In genomic region chr1:59391736-59392135, GRCm38 (mm10) we compare ENCODE assay signal across 17 mouse cellular contexts.
DNase-seq lines count a peak whose midpoint lies in the region; ATAC-seq and TF ChIP-seq lines count a peak whose summit lies in the region.
"Had no signal": no experiment of that assay in that cellular context is flagged by ENCODE, and none has a peak within 500 bp of the region (broad histone marks: within the 10 kb centered on the region; RNA-seq: fewer than 3 reads in every experiment).

No protein-coding gene starts in this region.

- no peaks in the 10 kb centered on the region for H3K9me3 ChIP-seq in heart, postnatal 0 days (replicated peaks; ENCODE audit: control insufficient read depth, low read length)
- no peaks in the 10 kb centered on the region for H3K9me3 ChIP-seq in midbrain, embryonic 14.5 days (ENCODE audit: control insufficient read depth, low read length)
- no peaks in the 10 kb centered on the region for H3K9me3 ChIP-seq in embryonic facial prominence, embryonic 10.5 days
- H3K9me3 ChIP-seq: hindbrain, embryonic 15.5 days; limb, embryonic 15.5 days; midbrain, embryonic 13.5 days had no signal

- no peak overlapping the region for H3K4me2 ChIP-seq in heart, postnatal 0 days (ENCODE audit: low read depth, low read length)
- no peak overlapping the region for H3K4me2 ChIP-seq in midbrain, embryonic 14.5 days (ENCODE audit: low read length)
- H3K4me2 ChIP-seq: hindbrain, embryonic 15.5 days; limb, embryonic 15.5 days; midbrain, embryonic 13.5 days had no signal

- intact Hi-C loops in heart, postnatal 25 days (cut with DNase I) = no loop called here

- TF ChIP-seq EP300 in heart, postnatal 0 days (IDR thresholded peaks at IDR 0.05; ENCODE audit: low read depth) = no peak

- H3K9ac ChIP-seq in heart, postnatal 0 days (replicated peaks; ENCODE audit: low read depth, low read length) = no peak overlapping the region
- no peak overlapping the region for H3K9ac ChIP-seq in midbrain, embryonic 14.5 days (replicated peaks; ENCODE audit: low read length)
- H3K9ac ChIP-seq: hindbrain, embryonic 15.5 days; limb, embryonic 15.5 days; midbrain, embryonic 13.5 days had no signal

- DNase-seq in heart, adult 11 months = peak; percentile 93
- DNase-seq in heart, postnatal 25 days (ENCODE audit: low spot score) = no peak
- DNase-seq in ovary, postnatal 36 days (ENCODE audit: low spot score) = peak; percentile 12
- DNase-seq in ovary, postnatal 14 days (ENCODE audit: low spot score) = no peak
- DNase-seq in heart, postnatal 0 days (ENCODE audit: low spot score) = peak; percentile 20
- DNase-seq in lung, postnatal 36 days = peak; percentile 47
- no peak for DNase-seq in midbrain, embryonic 14.5 days
- DNase-seq in embryonic facial prominence, embryonic 10.5 days (ENCODE audit: low spot score) = no peak
- DNase-seq: cerebellum, adult 18-20 months; kidney, adult 11 months; kidney, postnatal 25 days had no signal

- no peak overlapping the region for H3K4me3 ChIP-seq in heart, postnatal 0 days (ENCODE audit: low read depth, low read length)
- H3K4me3 ChIP-seq in midbrain, embryonic 14.5 days (replicated peaks; ENCODE audit: low read depth, low read length) = no peak overlapping the region
- H3K4me3 ChIP-seq in embryonic facial prominence, embryonic 10.5 days = no peak overlapping the region
- H3K4me3 ChIP-seq: heart, adult 2 months; hindbrain, embryonic 15.5 days; limb, embryonic 15.5 days; midbrain, embryonic 13.5 days had no signal

- H3K27me3 ChIP-seq in heart, postnatal 0 days (ENCODE audit: control insufficient read depth, insufficient read depth, low read length) = no peaks in the 10 kb centered on the region
- no peaks in the 10 kb centered on the region for H3K27me3 ChIP-seq in midbrain, embryonic 14.5 days (ENCODE audit: control insufficient read depth, insufficient read depth, low read length)
- peaks cover 6% of the 10 kb centered on the region; the same call in 1 of the 2 replicates for H3K27me3 ChIP-seq in embryonic facial prominence, embryonic 10.5 days (replicated peaks; ENCODE audit: low read depth, poor library complexity, severe bottlenecking)
- H3K27me3 ChIP-seq: hindbrain, embryonic 15.5 days; limb, embryonic 15.5 days had no signal

- 43% methylated on average over 3 of the region's 3 CpGs for WGBS in heart, postnatal 0 days
- 49% methylated on average over 3 of the region's 3 CpGs for whole genome bisulfite sequencing in midbrain, embryonic 14.5 days
- WGBS in embryonic facial prominence, embryonic 10.5 days = 53% methylated on average over 3 of the region's 3 CpGs

- no peak overlapping the region for H3K27ac ChIP-seq in heart, postnatal 0 days (ENCODE audit: low read depth)
- H3K27ac ChIP-seq in midbrain, embryonic 14.5 days (replicated peaks; ENCODE audit: low read depth, low read length) = no peak overlapping the region
- no peak overlapping the region for H3K27ac ChIP-seq in embryonic facial prominence, embryonic 10.5 days (replicated peaks)
- H3K27ac ChIP-seq: heart, adult 2 months; hindbrain, embryonic 15.5 days; limb, embryonic 15.5 days; macrophage; midbrain, embryonic 13.5 days had no signal

- no peaks in the 10 kb centered on the region; the same call in 1 of the 2 replicates for H3K4me1 ChIP-seq in heart, postnatal 0 days (ENCODE audit: control insufficient read depth, insufficient read depth)
- 0 out of 2 replicates have a peak, but pooled peaks cover 3% of the 10 kb centered on the region for H3K4me1 ChIP-seq in midbrain, embryonic 14.5 days (ENCODE audit: control insufficient read depth, insufficient read depth, low read length)
- peaks cover 33% of the 10 kb centered on the region for H3K4me1 ChIP-seq in embryonic facial prominence, embryonic 10.5 days

- no peak for TF ChIP-seq CTCF in heart, postnatal 0 days (IDR thresholded peaks at IDR 0.05; ENCODE audit: low read depth)

- no peak for ATAC-seq in heart, postnatal 0 days (ENCODE audit: insufficient read depth, low read depth)
- ATAC-seq in midbrain, embryonic 14.5 days (ENCODE audit: low FRiP score, low TSS enrichment) = no peak
- ATAC-seq: forebrain, embryonic 14.5 days; midbrain, embryonic 13.5 days had no signal

- no peaks in the 10 kb centered on the region for H3K36me3 ChIP-seq in heart, postnatal 0 days (replicated peaks; ENCODE audit: control insufficient read depth, insufficient read depth, low read length)
- no peaks in the 10 kb centered on the region for H3K36me3 ChIP-seq in midbrain, embryonic 14.5 days (ENCODE audit: control insufficient read depth, insufficient read depth, low read length)
- no peaks in the 10 kb centered on the region for H3K36me3 ChIP-seq in embryonic facial prominence, embryonic 10.5 days (replicated peaks)
- H3K36me3 ChIP-seq: hindbrain, embryonic 15.5 days; limb, embryonic 15.5 days; midbrain, embryonic 13.5 days had no signal

Comparison
In these comparisons a context has a peak if more than half of its experiments do, and no peak if none do; other contexts are left out.
1. DNase-seq: peak in heart, adult 11 months (single experiment), ovary, postnatal 36 days (single experiment), heart, postnatal 0 days (single experiment) and lung, postnatal 36 days (single experiment); none in heart, postnatal 25 days (single experiment), ovary, postnatal 14 days (single experiment), midbrain, embryonic 14.5 days (single experiment) and embryonic facial prominence, embryonic 10.5 days (single experiment).